Mouse (Mus musculus) neural tube, embryonic 13.5 days (tissue): ENCODE measurements at regions not wholly inside any gene's neighbourhood (a gene's known extent, or its start where the extent isn't known, plus 50 kb on each side); places are given as distances from the start of the nearest gene placed in this dataset.

Experiments used
- ATAC-seq: fragments of 200-750 bp; cut with Nextera tagmentation; 2 replicates; pipeline ENCODE4 v1.8.0; 2017; ENCODE audit warnings: low read depth, mild to moderate bottlenecking, moderate TSS enrichment, moderate library complexity
- H3K27ac ChIP-seq: fragments of 300-500 bp; sonication (generic); replicated peaks from 2 replicates; pipeline ENCODE4 v1.5.1; 2015; ENCODE audit warnings: moderate library complexity, mild to moderate bottlenecking, inconsistent platforms
- H3K27me3 ChIP-seq: fragments of 300-500 bp; sonication (generic); 2 replicates; pipeline ENCODE4 v1.6.1; 2015; ENCODE audit warnings: mild to moderate bottlenecking, inconsistent platforms
- H3K36me3 ChIP-seq: fragments of 300-500 bp; sonication (generic); 2 replicates; pipeline ENCODE4 v1.6.1; 2015; ENCODE audit warnings: mild to moderate bottlenecking, inconsistent platforms
- H3K4me1 ChIP-seq: fragments of 300-500 bp; sonication (generic); replicated peaks from 2 replicates; pipeline ENCODE4 v1.6.1; 2015; ENCODE audit warnings: inconsistent platforms
- H3K4me2 ChIP-seq: fragments of 300-500 bp; sonication (generic); 2 replicates; pipeline ENCODE4 v1.6.1; 2015; ENCODE audit warnings: inconsistent platforms, mild to moderate bottlenecking, moderate library complexity
- H3K4me3 ChIP-seq: fragments of 300-500 bp; sonication (generic); 2 replicates; pipeline ENCODE4 v1.5.1; 2015; ENCODE audit warnings: mild to moderate bottlenecking, inconsistent platforms
- H3K9ac ChIP-seq: fragments of 300-500 bp; sonication (generic); 2 replicates; pipeline ENCODE4 v1.6.1; 2015; ENCODE audit warnings: moderate library complexity, mild to moderate bottlenecking, inconsistent platforms
- H3K9me3 ChIP-seq: fragments of 300-500 bp; sonication (generic); 2 replicates; pipeline ENCODE4 v1.6.1; 2016; ENCODE audit warnings: inconsistent platforms
- WGBS: fragments of 180-500 bp; shearing (Covaris S2); methylation state at CpG from one replicate; pipeline ENCODE4 v1.1.7; 2015; 5-methylcytosine and 5-hydroxymethylcytosine counted together

GRCm38 (mm10) chr4:72060605-72061352 is 139.9 kb downstream of the Tle1 start:
- H3K4me2 ChIP-seq: no peak overlapping the region
- H3K9ac ChIP-seq: no peak overlapping the region
- ATAC-seq: no peak
- no peaks in the 10 kb centered on the region for H3K27me3 ChIP-seq
- H3K36me3 ChIP-seq: no peaks in the 10 kb centered on the region
- WGBS: 82% methylated on average over 6 of the region's 6 CpGs
- no peak overlapping the region for H3K4me3 ChIP-seq
- H3K27ac ChIP-seq: no peak overlapping the region
- H3K4me1 ChIP-seq: no peaks in the 10 kb centered on the region
- no peaks in the 10 kb centered on the region for H3K9me3 ChIP-seq

GRCm38 (mm10) chr4:72049638-72050454 is 150.9 kb downstream of the Tle1 start:
- peaks cover 10% of the 10 kb centered on the region; the same call in 1 of the 2 replicates for H3K27me3 ChIP-seq
- no peak overlapping the region for H3K4me2 ChIP-seq
- H3K4me1 ChIP-seq: peaks cover 9% of the 10 kb centered on the region; the same call in 1 of the 2 replicates
- H3K27ac ChIP-seq: no peak overlapping the region
- ATAC-seq: no peak
- no peak overlapping the region for H3K4me3 ChIP-seq
- 6% methylated on average over 6 of the region's 6 CpGs for WGBS
- H3K9ac ChIP-seq: no peak overlapping the region
- H3K9me3 ChIP-seq: no peaks in the 10 kb centered on the region
- no peaks in the 10 kb centered on the region for H3K36me3 ChIP-seq

- H3K9ac ChIP-seq: no peak overlapping the region
- H3K27me3 ChIP-seq: no peaks in the 10 kb centered on the region
- no peaks in the 10 kb centered on the region for H3K4me1 ChIP-seq
- no peak overlapping the region for H3K27ac ChIP-seq
- H3K9me3 ChIP-seq: no peaks in the 10 kb centered on the region
- ATAC-seq: no peak
- H3K4me3 ChIP-seq: no peak overlapping the region
- H3K4me2 ChIP-seq: no peak overlapping the region
- H3K36me3 ChIP-seq: no peaks in the 10 kb centered on the region
- WGBS: 89% methylated on average over 2 of the region's 2 CpGs
These were observed 178.6 kb downstream of the Tle1 start for GRCm38 (mm10) chr4:72022152-72022551.

GRCm38 (mm10) chr4:72014221-72014850 is 186.4 kb downstream of the Tle1 start:
- ATAC-seq: no peak
- no peak overlapping the region for H3K27ac ChIP-seq
- no peak overlapping the region for H3K4me3 ChIP-seq
- H3K9ac ChIP-seq: no peak overlapping the region
- no peak overlapping the region for H3K4me2 ChIP-seq
- WGBS: 81% methylated on average over 2 of the region's 2 CpGs
- H3K4me1 ChIP-seq: no peaks in the 10 kb centered on the region
- no peaks in the 10 kb centered on the region for H3K36me3 ChIP-seq
- H3K9me3 ChIP-seq: no peaks in the 10 kb centered on the region
- H3K27me3 ChIP-seq: no peaks in the 10 kb centered on the region

- H3K27ac ChIP-seq: no peak overlapping the region
- no peak for ATAC-seq
- no peak overlapping the region for H3K4me2 ChIP-seq
- no peaks in the 10 kb centered on the region for H3K36me3 ChIP-seq
- 89% methylated on average over 3 of the region's 3 CpGs for WGBS
- H3K9ac ChIP-seq: no peak overlapping the region
- peaks cover 2% of the 10 kb centered on the region; the same call in 1 of the 2 replicates for H3K9me3 ChIP-seq
- H3K4me1 ChIP-seq: no peaks in the 10 kb centered on the region
- H3K27me3 ChIP-seq: no peaks in the 10 kb centered on the region
- no peak overlapping the region for H3K4me3 ChIP-seq
These were observed 187.1 kb downstream of the Tle1 start for GRCm38 (mm10) chr4:72013583-72013982.

GRCm38 (mm10) chr4:72010316-72010715 is 190.4 kb downstream of the Tle1 start:
- H3K27me3 ChIP-seq: no peaks in the 10 kb centered on the region
- no peak overlapping the region for H3K9ac ChIP-seq
- ATAC-seq: no peak
- H3K4me3 ChIP-seq: no peak overlapping the region
- peaks cover 7% of the 10 kb centered on the region; the same call in 1 of the 2 replicates for H3K9me3 ChIP-seq
- H3K36me3 ChIP-seq: no peaks in the 10 kb centered on the region
- H3K27ac ChIP-seq: no peak overlapping the region
- H3K4me2 ChIP-seq: no peak overlapping the region
- no peaks in the 10 kb centered on the region for H3K4me1 ChIP-seq
- WGBS: 86% methylated on average over 4 of the region's 4 CpGs

GRCm38 (mm10) chr4:72005926-72006325 is 194.8 kb downstream of the Tle1 start:
- H3K27me3 ChIP-seq: no peaks in the 10 kb centered on the region
- no peaks in the 10 kb centered on the region for H3K4me1 ChIP-seq
- H3K9me3 ChIP-seq: peaks cover 7% of the 10 kb centered on the region; the same call in 1 of the 2 replicates
- no peak overlapping the region for H3K9ac ChIP-seq
- ATAC-seq: no peak
- no peaks in the 10 kb centered on the region for H3K36me3 ChIP-seq
- H3K4me3 ChIP-seq: no peak overlapping the region
- no peak overlapping the region for H3K27ac ChIP-seq
- H3K4me2 ChIP-seq: no peak overlapping the region

- Histone ChIP-seq H3K4me3 (no peak overlapping the region), H3K27me3 (no peaks in the 10 kb centered on the region), H3K36me3 (no peaks in the 10 kb centered on the region), H3K9me3 (no peaks in the 10 kb centered on the region), H3K27ac (no peak overlapping the region), H3K9ac (no peak overlapping the region), H3K4me1 (no peaks in the 10 kb centered on the region), H3K4me2 (no peak overlapping the region)
- WGBS: 80% methylated on average over 2 of the region's 2 CpGs
- ATAC-seq: no peak
These were observed 199.4 kb downstream of the Tle1 start for GRCm38 (mm10) chr4:72001221-72001875.

- Histone ChIP-seq H3K4me3 (no peak overlapping the region), H3K36me3 (no peaks in the 10 kb centered on the region), H3K9ac (no peak overlapping the region), H3K9me3 (no peaks in the 10 kb centered on the region), H3K27me3 (no peaks in the 10 kb centered on the region), H3K4me1 (no peaks in the 10 kb centered on the region), H3K4me2 (no peak overlapping the region), H3K27ac (no peak overlapping the region)
- no peak for ATAC-seq
- WGBS: 49% methylated on average over 1 of the region's 1 CpGs
These were observed 210.9 kb upstream of the Gm11232 start for GRCm38 (mm10) chr4:71968701-71969100.

GRCm38 (mm10) chr4:71953441-71953840 is 195.7 kb upstream of the Gm11232 start:
- Histone ChIP-seq H3K9me3 (no peaks in the 10 kb centered on the region), H3K27me3 (no peaks in the 10 kb centered on the region), H3K9ac (no peak overlapping the region), H3K36me3 (no peaks in the 10 kb centered on the region), H3K4me3 (no peak overlapping the region), H3K27ac (no peak overlapping the region), H3K4me1 (no peaks in the 10 kb centered on the region), H3K4me2 (no peak overlapping the region)
- WGBS: 83% methylated on average over 2 of the region's 2 CpGs
- no peak for ATAC-seq

GRCm38 (mm10) chr4:71933240-71933986 is 175.6 kb upstream of the Gm11232 start:
- WGBS: 26% methylated on average over 2 of the region's 2 CpGs
- H3K27ac ChIP-seq: no peak overlapping the region
- ATAC-seq: peak; percentile 83
- no peak overlapping the region for H3K4me2 ChIP-seq
- H3K9ac ChIP-seq: no peak overlapping the region
- H3K4me3 ChIP-seq: no peak overlapping the region
- no peaks in the 10 kb centered on the region for H3K27me3 ChIP-seq
- H3K9me3 ChIP-seq: no peaks in the 10 kb centered on the region
- no peaks in the 10 kb centered on the region for H3K36me3 ChIP-seq
- H3K4me1 ChIP-seq: 0 out of 2 replicates have a peak, but pooled peaks cover 5% of the 10 kb centered on the region
